Mouse (Mus musculus): ENCODE measurements around the gene Nrxn1.

The Nrxn1 gene

DNA sequence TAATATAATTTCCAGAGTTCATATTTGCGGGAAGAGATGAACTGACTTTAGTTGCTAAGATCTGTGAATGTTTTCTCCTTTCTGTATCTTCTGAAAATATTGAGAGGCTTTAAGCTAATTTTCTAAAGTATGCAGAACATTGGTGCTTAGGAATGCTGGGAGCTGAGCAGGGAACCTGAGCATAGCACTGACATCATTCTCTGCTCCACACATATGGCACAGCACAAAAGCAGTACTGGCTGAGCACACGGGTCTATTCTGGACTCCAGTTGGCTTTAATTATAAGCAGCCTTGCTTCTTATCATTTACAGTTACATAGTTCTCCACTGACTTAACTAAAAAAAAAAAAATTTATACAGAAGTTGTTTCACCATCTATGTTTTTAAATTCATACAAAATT lies 641.5 kb downstream of the Nrxn1 start:
- DNase-seq (ENCODE audit: low read depth, low spot score) = no peak

DNA sequence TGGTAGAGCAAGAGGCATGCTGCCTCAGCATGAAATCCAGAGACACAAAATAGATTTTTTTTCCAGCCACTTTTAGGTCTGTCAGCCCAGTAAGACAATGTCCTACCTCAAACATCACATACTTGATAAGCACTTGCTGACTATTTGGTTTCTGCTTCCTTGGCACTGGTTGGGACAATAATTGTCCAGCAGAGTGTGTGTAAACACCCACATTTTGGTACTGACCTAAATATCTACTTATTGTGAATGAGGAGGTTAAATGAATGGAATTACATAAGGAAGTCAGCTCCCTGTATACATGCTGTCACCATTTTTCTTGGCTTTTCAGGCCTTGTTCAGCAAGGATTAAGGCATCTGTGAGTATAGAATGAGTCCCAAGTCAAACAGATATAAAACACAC lies 649.8 kb downstream of the Nrxn1 start:
- no peak for DNase-seq (ENCODE audit: low read depth, low spot score)

DNA sequence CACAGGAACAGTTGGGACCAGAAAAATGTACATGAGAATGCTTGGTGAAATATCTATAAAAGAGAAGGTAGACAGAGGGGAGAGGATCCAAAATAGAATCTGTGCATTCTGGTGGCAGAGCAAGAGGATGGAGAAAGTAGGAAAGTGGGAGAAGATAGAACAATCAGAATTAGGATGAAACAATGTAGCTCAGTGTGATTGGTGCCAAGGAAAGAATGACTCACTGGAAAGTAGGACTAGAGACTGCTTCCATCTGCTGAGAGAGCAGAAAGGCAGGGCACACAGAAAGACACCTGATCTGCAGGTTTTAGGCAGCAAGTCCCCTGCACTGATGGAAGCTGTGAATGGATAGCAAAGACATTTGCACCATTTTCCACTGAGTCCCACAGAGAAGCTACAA lies 657.0 kb downstream of the Nrxn1 start:
- no peak for DNase-seq (ENCODE audit: low read depth, low spot score)

DNA sequence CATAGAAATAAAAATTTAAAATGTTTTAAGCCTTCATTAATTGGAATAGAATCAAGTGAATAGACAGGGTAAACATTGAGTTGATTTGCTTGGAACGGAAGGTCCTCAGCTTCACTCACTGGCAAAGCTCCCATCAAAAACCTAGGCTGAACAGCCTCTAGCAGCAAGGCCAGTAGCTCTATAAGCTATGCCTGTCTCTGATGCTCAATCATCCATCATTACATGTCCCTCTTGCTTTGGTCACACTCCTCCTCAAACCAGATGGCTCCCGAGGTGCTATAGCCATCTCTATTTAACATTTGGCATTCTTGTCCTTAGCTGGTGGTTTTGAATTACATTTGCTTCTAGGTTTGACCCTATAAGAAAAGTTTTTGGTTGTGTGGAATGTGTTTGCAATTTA lies 657.5 kb downstream of the Nrxn1 start:
- no peak for DNase-seq (ENCODE audit: low read depth, low spot score)

DNA sequence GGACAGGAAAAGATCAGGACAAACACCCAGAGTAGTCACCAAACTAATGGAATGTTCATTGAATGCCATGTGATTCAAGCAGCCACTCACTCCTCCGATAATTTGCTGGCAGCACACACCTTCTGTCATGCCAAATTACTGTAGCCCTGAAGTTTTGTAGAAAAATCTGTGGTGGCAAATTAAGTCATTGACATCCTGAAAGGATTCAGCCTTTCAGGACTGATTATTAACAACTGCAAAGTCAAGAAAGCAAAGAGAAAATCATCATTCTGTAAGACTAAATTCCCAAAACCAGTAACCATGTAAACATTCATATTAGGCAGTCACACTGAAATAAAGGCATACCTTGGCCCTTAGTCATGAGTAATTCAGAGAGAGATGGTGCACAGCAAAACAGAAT lies 662.7 kb downstream of the Nrxn1 start:
- no peak for DNase-seq (ENCODE audit: low read depth, low spot score)

DNA sequence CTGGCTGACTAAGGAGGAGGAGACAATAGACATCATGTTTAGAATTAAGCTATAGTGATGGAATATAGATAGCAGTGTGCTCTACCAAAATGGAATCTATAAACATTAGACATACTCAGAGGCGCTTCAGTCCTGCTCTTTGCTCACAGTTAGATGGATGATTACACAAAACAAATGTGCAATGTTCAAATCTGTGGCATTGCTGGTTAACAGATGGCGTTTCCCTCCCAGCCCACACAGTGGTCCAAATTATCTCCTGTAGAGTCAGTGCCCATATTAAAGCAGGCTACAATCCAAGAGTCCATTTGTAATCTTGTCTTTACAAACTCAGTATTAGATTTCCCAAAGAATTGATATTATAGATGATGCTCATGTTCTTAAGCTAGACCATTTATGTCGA lies 666.9 kb downstream of the Nrxn1 start:
- no peak for DNase-seq (ENCODE audit: low read depth, low spot score)

DNA sequence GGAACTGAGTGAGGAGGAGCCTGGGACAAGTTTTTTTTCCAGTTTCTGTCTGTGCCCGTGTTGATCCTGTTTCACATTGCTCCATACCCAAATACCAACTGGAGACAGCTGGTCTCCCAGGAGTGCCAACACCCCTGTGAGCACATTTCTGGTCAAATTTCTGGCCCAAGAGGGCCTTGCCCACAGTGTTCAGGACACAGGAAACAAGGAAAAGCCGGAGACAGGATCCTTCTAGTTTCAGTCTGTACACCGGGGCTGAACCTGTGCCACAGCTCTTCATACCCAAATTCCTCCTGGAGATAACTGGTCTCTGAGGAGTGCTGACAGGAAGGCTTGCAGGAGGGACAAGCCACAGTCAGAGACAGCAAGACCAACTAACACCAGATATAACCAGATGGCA lies 670.3 kb downstream of the Nrxn1 start:
- peak; percentile 1 for DNase-seq (ENCODE audit: low read depth, low spot score)

DNA sequence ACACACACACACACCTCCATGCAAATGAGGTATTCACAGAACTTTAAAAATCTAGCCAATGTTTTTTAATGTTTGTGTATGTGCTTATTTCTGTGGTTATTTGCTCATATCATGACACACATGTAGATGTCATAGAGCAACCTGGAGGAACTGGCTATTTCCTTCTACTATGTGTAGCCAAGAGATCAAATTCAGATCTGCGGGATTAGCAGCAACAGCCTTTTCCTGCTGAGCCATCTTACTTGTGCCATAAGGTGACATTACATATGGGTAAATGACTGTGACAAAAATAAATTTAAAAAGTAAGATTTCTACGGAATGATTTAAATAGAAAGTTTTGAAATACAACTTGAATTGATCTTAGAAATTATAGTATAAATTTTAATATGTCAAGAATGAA lies 672.1 kb downstream of the Nrxn1 start:
- no peak for DNase-seq (ENCODE audit: low read depth, low spot score)

DNA sequence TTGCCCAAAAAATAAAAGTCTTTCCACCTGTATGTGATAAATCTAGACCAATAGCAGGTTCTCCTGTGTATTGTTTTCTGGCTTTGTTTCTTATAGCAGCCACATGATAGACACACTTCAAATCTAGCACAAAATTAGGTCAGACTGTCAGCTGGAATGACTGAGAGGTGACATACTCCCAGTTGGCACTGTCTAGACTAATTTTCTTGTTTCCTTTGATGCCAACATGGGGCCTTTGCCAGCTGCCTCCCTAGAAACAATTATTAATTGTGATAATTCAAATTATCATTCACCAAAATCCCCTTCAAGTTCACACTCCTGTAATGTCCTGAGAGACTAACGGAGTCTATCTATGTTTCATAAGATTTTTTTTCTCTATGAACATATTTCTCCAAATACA lies 673.3 kb downstream of the Nrxn1 start:
- no peak for DNase-seq (ENCODE audit: low read depth, low spot score)

DNA sequence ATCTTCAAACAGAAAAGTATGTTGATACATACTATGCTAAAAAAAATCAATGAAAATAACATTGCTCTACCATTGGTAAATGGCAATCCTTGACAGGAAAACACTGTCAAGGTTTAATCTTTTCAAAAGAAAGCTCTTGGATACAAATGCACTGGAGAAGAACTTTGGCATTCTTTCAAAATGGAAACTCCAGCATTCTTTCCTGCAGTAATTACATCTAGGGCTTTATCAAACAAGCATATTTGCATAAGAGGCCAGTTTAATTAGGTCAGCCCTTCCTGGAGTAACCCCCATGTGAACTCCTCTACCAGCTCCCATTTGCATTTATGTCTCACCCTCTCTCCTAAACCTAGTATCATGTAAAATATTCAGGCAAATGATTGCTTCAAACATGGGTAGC lies 696.5 kb downstream of the Nrxn1 start:
- DNase-seq (ENCODE audit: low read depth, low spot score) = no peak

DNA sequence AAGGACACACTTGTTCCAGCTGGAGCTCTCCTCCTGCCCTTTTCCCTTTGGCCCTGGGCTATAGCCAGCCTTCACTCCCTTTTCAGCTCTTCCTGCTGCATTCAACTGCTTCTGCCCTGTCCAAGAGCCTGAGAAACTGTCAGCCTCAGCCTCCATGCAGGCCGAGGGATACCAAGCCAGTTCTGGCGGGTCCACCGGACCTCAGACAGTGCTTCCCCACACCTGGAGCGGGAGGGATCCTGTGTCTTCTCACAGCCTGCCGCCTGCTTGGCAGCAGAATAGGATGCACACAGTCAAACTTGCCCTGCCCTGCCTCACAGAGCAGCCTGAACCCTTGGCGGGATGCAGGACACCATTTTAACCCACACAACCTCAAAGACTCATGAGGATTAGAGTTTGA lies 698.3 kb downstream of the Nrxn1 start:
- DNase-seq (ENCODE audit: low read depth, low spot score) = peak; percentile 67

DNA sequence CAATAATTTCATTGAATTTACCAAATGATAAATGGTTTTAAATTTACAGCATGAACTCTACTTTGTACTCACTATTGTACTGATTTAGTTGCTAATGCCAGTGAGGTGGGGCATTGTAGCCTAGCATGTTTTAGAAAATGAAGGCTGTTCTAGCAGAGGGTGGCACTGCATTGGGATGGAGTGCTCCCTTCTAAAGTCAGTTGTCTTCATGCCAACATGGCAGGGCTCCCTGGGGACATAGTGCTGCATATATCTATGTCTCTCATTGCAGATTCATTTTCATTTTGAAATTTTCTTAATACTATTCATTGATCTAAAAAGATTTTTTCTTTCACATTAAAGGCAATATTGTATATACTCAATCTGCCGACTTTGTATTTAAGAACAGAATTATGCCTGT lies 700.1 kb downstream of the Nrxn1 start:
- no peak for DNase-seq (ENCODE audit: low read depth, low spot score)

DNA sequence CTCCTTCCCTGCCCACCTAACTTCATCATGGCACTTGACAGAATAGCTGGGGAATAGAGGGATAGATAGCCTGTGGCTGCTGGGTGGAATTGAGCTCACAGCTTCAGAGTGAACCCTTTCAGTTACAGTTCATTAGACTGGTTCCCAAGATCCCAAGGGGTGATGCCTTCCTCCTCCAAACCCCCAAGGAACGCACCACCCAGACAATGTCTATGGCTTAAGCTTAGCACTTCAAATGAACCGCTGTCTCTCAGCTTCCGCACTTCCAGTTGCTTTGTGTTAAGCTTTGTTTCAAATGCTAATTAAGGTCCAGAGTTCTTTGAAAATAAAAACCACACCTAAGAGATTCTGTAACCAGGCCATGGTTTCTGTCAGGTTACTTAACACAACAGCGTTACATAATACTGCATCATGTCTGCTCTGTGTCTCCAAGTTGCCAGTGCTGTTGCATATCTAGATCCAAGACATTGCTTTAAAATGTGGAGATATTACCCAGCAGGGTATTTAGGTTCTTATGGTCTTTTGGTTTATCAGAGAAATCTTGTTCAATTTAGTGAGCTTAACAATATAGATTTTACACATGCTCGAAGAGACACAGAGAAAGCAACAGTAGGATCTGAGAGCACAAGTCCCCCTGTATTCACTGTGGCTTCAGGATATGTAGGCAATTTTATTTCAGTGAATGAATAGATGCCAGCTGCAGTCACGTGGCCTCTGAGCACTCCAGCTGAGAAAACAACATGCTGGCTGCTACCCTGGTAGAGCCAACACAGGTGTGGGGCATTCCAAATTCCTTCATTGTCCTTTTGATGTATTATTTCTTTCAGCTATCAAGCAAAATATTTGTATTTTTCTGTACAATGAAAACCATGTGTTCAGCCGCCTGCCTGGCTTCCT lies 702.3 kb downstream of the Nrxn1 start:
- DNase-seq (ENCODE audit: low read depth, low spot score) = peak; percentile 93

DNA sequence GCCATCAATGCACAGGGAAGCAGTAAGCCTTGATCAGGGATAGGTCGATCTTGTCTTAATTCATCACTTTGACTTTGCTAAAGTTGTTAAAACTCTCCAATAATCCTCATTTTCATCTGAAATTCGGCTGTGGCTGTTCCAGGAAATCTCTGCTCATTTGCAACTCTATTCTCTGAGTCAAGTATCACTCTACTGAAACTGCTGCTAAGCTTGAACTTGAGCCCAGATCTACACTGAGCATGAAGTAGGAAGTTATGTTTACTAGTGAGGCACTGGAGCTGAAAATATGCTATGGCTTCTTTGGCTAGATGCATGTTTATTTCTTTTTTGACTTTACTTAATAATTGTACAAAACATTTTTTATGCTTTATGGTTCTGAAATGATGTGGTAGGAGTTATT lies 708.0 kb downstream of the Nrxn1 start:
- DNase-seq (ENCODE audit: low read depth, low spot score) = no peak

DNA sequence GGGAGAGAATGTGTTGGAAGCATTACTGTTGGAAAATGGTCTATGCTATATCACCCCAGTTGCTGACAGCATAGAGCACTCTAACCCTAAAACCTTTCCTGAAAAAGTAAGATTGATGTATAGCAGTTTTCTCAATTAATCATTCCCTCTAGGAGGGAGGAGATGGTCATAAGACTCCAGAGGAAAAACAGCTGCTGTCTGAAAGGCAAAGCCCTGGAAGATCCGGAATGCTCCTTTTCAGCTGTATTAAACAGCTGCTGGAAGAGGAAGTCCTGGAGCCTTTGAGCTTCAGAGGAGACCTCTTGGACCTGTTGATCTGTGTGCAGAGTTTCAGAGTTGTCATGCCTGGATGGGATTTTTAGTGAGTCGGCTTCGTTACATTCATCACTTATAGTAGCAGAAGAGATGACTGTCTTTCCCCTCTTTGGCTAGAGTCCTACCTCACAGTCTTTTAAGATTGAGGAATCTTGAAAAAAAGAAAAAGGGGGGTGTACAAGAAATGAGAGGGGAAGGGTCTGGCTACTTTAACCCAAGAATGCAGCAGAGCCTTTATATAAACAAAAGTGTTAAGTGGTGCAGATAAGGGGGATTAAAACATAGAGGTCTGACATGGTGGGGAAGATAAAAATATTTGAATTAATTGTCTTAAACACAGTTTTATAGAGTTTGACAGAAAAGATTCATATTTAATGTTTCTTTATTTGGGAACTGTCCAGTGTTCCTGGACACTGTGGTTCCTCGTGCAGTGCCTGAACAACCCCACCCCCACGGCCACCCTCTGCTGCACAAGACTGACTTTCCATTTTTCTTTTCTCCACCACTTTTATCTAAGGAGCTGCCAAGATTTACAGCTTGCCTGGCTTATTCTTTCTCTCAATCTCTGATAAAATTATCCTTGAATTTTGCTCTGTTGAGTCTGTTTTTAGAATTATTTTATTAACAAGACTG lies 710.1 kb downstream of the Nrxn1 start:
- DNase-seq (ENCODE audit: low read depth, low spot score) = no peak

DNA sequence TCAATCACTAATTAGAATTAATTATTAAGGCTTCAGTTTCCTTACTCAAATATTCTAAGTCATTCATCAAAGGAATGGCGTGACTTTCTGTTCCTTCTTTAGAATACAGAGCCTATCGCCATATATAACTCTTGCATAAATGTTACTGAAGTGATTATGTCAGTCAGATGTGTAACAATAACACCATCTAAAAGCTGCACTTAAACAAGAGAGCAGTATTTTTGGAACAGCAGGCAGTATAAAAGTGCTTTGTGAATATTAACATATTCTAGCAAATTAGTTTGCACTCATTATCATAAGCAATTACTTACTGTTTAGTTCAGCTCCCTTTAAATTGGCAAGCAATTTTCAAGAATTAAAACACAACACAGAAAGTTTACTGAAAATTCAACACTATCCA lies 716.3 kb downstream of the Nrxn1 start:
- no peak for DNase-seq (ENCODE audit: low read depth, low spot score)

DNA sequence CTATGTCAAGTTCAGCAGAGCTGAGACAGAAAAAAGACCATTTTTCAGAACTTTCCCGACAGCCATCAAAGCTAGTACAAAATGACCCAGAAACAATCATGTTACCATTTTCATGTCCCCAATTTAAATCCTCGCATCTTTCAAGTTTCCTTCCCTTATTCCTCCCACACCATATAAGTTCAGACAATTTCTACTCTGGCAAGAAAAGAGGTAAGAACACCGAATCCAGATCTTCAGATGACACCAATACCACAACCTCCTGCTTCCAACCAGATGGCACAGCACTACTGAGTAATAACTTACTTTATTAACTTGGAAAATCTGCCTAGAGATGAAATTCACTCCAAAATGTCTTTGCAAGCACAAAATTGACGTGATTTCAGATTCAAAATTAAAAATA lies 730.7 kb downstream of the Nrxn1 start:
- DNase-seq (ENCODE audit: low read depth, low spot score) = no peak

DNA sequence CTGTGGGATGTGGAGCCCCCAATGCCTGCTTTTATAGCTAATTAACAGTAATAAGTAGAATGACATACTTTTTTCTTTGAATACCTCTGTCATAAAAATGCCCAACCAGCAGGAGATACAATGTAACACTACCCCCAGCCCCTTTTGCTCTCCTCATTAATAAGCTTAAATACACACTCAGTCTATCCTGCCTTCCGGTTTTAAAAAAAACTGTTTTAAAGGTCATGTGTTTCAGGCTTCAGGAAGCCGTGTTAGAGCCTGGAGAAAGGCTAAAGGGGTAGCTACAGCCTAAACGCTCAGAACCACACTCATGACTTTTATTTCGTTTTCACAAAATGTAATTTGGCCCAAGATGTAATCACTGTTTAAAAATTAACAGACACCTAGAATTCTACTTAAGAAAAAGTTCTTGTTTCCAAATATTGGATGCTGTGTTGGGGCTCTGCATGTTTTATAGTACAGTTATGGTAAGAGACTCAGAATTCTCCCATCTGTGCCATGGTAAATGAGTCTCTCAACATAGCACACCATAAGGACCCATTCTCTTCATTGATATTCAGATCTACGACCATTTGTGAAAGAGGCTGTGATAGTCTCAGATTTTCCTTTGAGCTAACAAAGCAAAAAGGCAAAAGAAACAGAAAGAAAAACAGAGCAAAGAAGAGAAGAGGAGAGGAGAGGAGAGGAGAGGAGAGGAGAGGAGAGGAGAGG lies 743.3 kb downstream of the Nrxn1 start:
- DNase-seq (ENCODE audit: low read depth, low spot score) = no peak

DNA sequence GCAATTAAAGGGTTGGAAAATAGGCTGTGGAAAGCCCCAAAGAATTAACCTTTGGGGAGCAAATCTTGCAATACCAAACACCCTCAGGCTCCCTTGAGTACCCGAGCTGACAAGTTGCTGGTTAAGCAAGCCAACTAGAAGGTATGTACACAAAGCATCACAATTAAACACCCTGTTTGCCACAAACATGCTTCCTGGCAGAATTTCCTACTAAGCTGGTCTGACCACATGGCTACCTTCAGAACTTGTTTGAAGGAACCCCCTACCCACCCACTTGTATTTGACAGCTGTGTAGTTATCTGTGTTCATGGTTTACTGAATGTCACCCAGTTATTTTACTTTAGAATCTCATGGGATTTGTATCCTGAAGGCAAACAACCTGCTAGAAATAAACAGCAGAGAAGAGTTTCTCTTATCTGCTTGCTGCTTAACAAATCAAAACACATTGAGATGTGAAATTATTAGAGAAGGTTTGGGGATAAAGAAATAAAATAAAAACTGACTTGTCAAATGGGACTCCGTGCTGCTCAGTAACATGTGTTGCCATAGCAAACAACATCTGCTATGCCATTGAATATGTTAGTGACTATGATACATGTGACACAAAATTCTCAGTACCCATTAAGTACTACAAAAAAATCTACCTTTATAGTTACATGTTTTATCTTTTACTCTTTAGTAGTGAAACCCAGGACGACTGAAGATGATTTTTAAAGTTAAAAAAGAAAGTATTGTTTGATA lies 746.0 kb downstream of the Nrxn1 start:
- no peak for DNase-seq (ENCODE audit: low read depth, low spot score)

DNA sequence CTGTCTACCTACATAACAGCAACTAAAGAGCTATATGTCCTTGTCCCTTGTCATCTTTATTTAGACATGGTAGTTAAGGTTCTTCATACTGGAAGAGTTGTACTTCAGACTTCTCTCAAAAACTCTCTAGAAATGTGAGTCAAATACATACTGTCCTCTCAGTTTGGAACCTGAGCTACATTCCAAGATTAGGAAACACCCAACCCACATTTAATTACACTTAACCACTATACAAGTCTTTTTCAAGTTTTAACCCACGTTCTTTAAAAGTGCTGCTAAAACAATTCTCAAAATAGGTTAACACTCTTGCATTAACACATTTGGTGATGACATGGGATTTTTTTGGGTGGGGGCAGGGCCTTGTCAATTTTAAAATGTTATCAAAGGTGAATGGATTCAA lies 759.4 kb downstream of the Nrxn1 start:
- no peak for DNase-seq (ENCODE audit: low read depth, low spot score)

DNA sequence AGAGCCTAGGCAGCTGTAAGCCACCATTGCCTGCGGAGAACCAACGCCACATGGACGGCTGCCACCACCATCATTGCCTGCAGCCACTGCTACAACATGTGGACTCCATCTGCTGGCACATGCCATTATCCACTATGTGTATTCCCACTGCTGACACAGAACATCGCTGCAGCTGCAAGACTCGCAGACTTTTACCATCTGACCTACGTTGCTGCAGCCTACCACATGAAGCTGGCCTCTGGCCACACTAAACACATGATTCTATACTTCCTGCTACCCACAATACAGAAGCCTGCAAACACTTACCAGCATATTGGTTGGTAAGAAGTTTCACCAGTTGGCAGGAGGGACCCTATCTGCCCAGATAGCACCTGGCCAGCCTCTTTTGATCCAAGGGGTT lies 769.2 kb downstream of the Nrxn1 start:
- no peak for DNase-seq (ENCODE audit: low read depth, low spot score)

All from ZHBTc4 (cell line).